Comparison of ENCODE assay signal across 18 mouse cellular contexts in the genomic region with DNA sequence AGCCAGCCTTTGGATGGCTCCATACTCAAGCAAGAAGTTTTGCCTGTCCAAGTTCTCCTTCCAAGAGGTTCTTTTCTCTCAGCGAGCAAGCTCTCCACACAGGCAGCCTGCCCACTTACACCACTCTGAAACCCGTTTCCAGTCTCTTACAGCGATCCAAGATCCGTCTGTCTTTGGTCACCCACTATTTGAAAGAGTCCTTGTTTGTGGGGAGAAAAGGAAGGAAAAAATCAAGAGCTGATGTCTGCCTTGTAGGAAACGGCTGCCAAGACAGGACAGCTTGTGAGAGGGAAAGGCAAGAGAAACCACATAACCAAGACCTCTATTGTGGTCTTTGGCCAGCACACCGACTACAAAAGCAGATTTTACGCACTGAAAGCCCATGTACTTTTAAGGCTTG. TPM values are rescaled to one million over a fixed set of nuclear protein-coding genes. Genes with fewer than 3 reads are reported as not detected.
DNase-seq lines count a peak whose midpoint lies in the region; ATAC-seq lines count a peak whose summit lies in the region.
"Had no signal": no experiment of that assay in that cellular context is flagged by ENCODE, and none has a peak within 500 bp of the region (broad histone marks: within the 10 kb centered on the region; RNA-seq: fewer than 3 reads in every experiment).

No protein-coding gene starts in this region.

- no peak overlapping the region for H3K9ac ChIP-seq in heart, embryonic 13.5 days
- no peak overlapping the region for H3K9ac ChIP-seq in liver, embryonic 12.5 days
- no peak overlapping the region for H3K9ac ChIP-seq in liver, embryonic 11.5 days (ENCODE audit: low read depth, low read length)
- H3K9ac ChIP-seq in embryonic facial prominence, embryonic 13.5 days, result no peak overlapping the region
- H3K9ac ChIP-seq in intestine, embryonic 15.5 days, result no peak overlapping the region
- H3K9ac ChIP-seq: lung, embryonic 14.5 days had no signal

- no peak for ATAC-seq in heart, embryonic 13.5 days (ENCODE audit: extremely low read depth, insufficient number of reproducible peaks, low FRiP score, low TSS enrichment)
- ATAC-seq in liver, embryonic 12.5 days, result no peak
- ATAC-seq in liver, embryonic 11.5 days (replicated peaks; ENCODE audit: low FRiP score), result no peak
- ATAC-seq in embryonic facial prominence, embryonic 13.5 days (ENCODE audit: insufficient number of reproducible peaks, insufficient read depth, low FRiP score, low TSS enrichment, low read depth), result no peak
- ATAC-seq in intestine, embryonic 15.5 days, result no peak
- ATAC-seq: intestine, embryonic 16.5 days had no signal

- H3K4me2 ChIP-seq in heart, embryonic 13.5 days, result no peak overlapping the region
- H3K4me2 ChIP-seq in liver, embryonic 12.5 days, result peak overlapping the region; percentile 2; the same call in 1 of the 2 replicates
- H3K4me2 ChIP-seq in liver, embryonic 11.5 days, result no peak overlapping the region
- H3K4me2 ChIP-seq in embryonic facial prominence, embryonic 13.5 days, result peak overlapping the region; percentile 5; the same call in 1 of the 2 replicates
- no peak overlapping the region for H3K4me2 ChIP-seq in intestine, embryonic 15.5 days (replicated peaks)
- H3K4me2 ChIP-seq: lung, embryonic 14.5 days had no signal

- H3K9me3 ChIP-seq in heart, embryonic 13.5 days, result no peaks in the 10 kb centered on the region
- no peaks in the 10 kb centered on the region for H3K9me3 ChIP-seq in liver, embryonic 12.5 days (replicated peaks)
- H3K9me3 ChIP-seq in liver, embryonic 11.5 days (ENCODE audit: control insufficient read depth, low read length), result no peaks in the 10 kb centered on the region
- H3K9me3 ChIP-seq in embryonic facial prominence, embryonic 13.5 days, result no peaks in the 10 kb centered on the region
- H3K9me3 ChIP-seq in intestine, embryonic 15.5 days, result no peaks in the 10 kb centered on the region
- H3K9me3 ChIP-seq: heart, embryonic 10.5 days; midbrain, embryonic 10.5 days had no signal

- 75% methylated on average over 7 of the region's 7 CpGs for WGBS in heart, embryonic 13.5 days
- WGBS in liver, embryonic 12.5 days (ENCODE audit: insufficient replicate concordance), result 37% methylated on average over 7 of the region's 7 CpGs
- 65% methylated on average over 7 of the region's 7 CpGs for WGBS in liver, embryonic 11.5 days
- 46% methylated on average over 7 of the region's 7 CpGs for WGBS in embryonic facial prominence, embryonic 13.5 days
- WGBS in intestine, embryonic 15.5 days, result 77% methylated on average over 7 of the region's 7 CpGs

- peaks cover 14% of the 10 kb centered on the region for H3K36me3 ChIP-seq in heart, embryonic 13.5 days
- peaks cover 9% of the 10 kb centered on the region; the same call in 1 of the 2 replicates for H3K36me3 ChIP-seq in liver, embryonic 12.5 days
- no peaks in the 10 kb centered on the region for H3K36me3 ChIP-seq in liver, embryonic 11.5 days (ENCODE audit: control insufficient read depth, insufficient read depth, low read length)
- peaks cover 13% of the 10 kb centered on the region for H3K36me3 ChIP-seq in embryonic facial prominence, embryonic 13.5 days
- H3K36me3 ChIP-seq in intestine, embryonic 15.5 days, result no peaks in the 10 kb centered on the region

- no peak overlapping the region for H3K4me3 ChIP-seq in heart, embryonic 13.5 days
- no peak overlapping the region for H3K4me3 ChIP-seq in liver, embryonic 12.5 days
- no peak overlapping the region for H3K4me3 ChIP-seq in liver, embryonic 11.5 days (ENCODE audit: low read depth, low read length)
- H3K4me3 ChIP-seq in embryonic facial prominence, embryonic 13.5 days, result no peak overlapping the region
- H3K4me3 ChIP-seq in intestine, embryonic 15.5 days (replicated peaks), result no peak overlapping the region
- H3K4me3 ChIP-seq: heart, embryonic 10.5 days; left cerebral cortex, adult 2 months; midbrain, embryonic 10.5 days had no signal

- no peaks in the 10 kb centered on the region for H3K27me3 ChIP-seq in heart, embryonic 13.5 days (replicated peaks)
- no peaks in the 10 kb centered on the region for H3K27me3 ChIP-seq in liver, embryonic 12.5 days (replicated peaks)
- no peaks in the 10 kb centered on the region for H3K27me3 ChIP-seq in liver, embryonic 11.5 days (replicated peaks; ENCODE audit: control insufficient read depth, insufficient read depth, low read length)
- H3K27me3 ChIP-seq in embryonic facial prominence, embryonic 13.5 days, result no peaks in the 10 kb centered on the region
- H3K27me3 ChIP-seq in intestine, embryonic 15.5 days (replicated peaks), result no peaks in the 10 kb centered on the region

- DNase-seq in heart, adult 18-20 months, result no peak
- DNase-seq in liver, embryonic 11.5 days (ENCODE audit: low spot score), result no peak
- DNase-seq in brain, adult 2 months (ENCODE audit: low read depth, low spot score), result peak; percentile 20
- DNase-seq: adrenal gland, postnatal 14 days; cerebellum, adult 9-11 months; gastrocnemius, postnatal 14 days; heart, postnatal 36 days; kidney, postnatal 10 days; lung, embryonic 14.5 days; thymus, postnatal 36 days had no signal

- peaks cover 62% of the 10 kb centered on the region for H3K4me1 ChIP-seq in heart, embryonic 13.5 days
- peaks cover 38% of the 10 kb centered on the region for H3K4me1 ChIP-seq in liver, embryonic 12.5 days
- H3K4me1 ChIP-seq in liver, embryonic 11.5 days (replicated peaks; ENCODE audit: control insufficient read depth, insufficient read depth, low read length), result peaks cover 37% of the 10 kb centered on the region
- H3K4me1 ChIP-seq in embryonic facial prominence, embryonic 13.5 days, result peaks cover 58% of the 10 kb centered on the region
- peaks cover 26% of the 10 kb centered on the region for H3K4me1 ChIP-seq in intestine, embryonic 15.5 days (replicated peaks)

- peak overlapping the region; percentile 32; the same call in 1 of the 2 replicates for H3K27ac ChIP-seq in heart, embryonic 13.5 days (replicated peaks)
- no peak overlapping the region for H3K27ac ChIP-seq in liver, embryonic 12.5 days
- no peak overlapping the region for H3K27ac ChIP-seq in liver, embryonic 11.5 days (ENCODE audit: low read depth, low read length)
- peak overlapping the region; percentile 39 for H3K27ac ChIP-seq in embryonic facial prominence, embryonic 13.5 days
- H3K27ac ChIP-seq in intestine, embryonic 15.5 days, result no peak overlapping the region
- H3K27ac ChIP-seq: heart, embryonic 10.5 days; left cerebral cortex, adult 2 months; midbrain, embryonic 10.5 days had no signal

RNA-seq across cellular contexts. Expression of a gene that starts 33.5 kb away (rescaled TPM):
- polyA plus RNA-seq in heart, embryonic 13.5 days (2015; fragmentation: Nextera tagmentation; extraction: Ambion mirVana), result 32.6 and 34.4 TPM in 2 replicates
- 10 to 100 TPM; 45.9 to 50.0 TPM for total RNA-seq in heart, adult 18-20 months (2021)
- 11.5 and 13.3 TPM in 2 replicates for polyA plus RNA-seq in liver, embryonic 12.5 days (2016; fragmentation: Nextera tagmentation; extraction: Ambion mirVana)
- 27.4 and 27.7 TPM in 2 replicates for polyA plus RNA-seq in liver, embryonic 11.5 days (2014; fragmentation: Nextera tagmentation; extraction: Ambion mirVana)
- 123 and 128 TPM in 2 replicates for polyA plus RNA-seq in embryonic facial prominence, embryonic 13.5 days (2015; fragmentation: Nextera tagmentation; extraction: Ambion mirVana)
- polyA plus RNA-seq in intestine, embryonic 15.5 days (2015; fragmentation: Nextera tagmentation; extraction: Ambion mirVana), result 38.6 and 38.9 TPM in 2 replicates

Comparison
In these comparisons a context has a peak if more than half of its experiments do, and no peak if none do; other contexts are left out.
1. H3K4me2 ChIP-seq: peak in liver, embryonic 12.5 days (single experiment) and embryonic facial prominence, embryonic 13.5 days (single experiment); none in heart, embryonic 13.5 days (single experiment), liver, embryonic 11.5 days (single experiment) and intestine, embryonic 15.5 days (single experiment).
2. H3K27ac ChIP-seq: peak in heart, embryonic 13.5 days (single experiment) and embryonic facial prominence, embryonic 13.5 days (single experiment); none in liver, embryonic 12.5 days (single experiment), liver, embryonic 11.5 days (single experiment) and intestine, embryonic 15.5 days (single experiment).